Mouse (Mus musculus): ENCODE data around the gene Snx19. TPM values are rescaled to one million over a fixed set of nuclear protein-coding genes. Genes with fewer than 3 reads are reported as not detected.

Snx19 gene
- total and polyA plus RNA-seq, 3 experiments: 12.0 to 17.4 TPM; not detected in 1

- Histone ChIP-seq H3K36me3 (ENCODE audit: control insufficient read depth in 1 of 2, insufficient read depth in 2 of 2, low read length in 2 of 2) (peaks cover 0 to 4% of the 10 kb centered on the region in 2 experiments; a peak in 2 of 4 replicates), H3K9me3 (replicated peaks; ENCODE audit: insufficient read depth, low read length) (no peaks in the 10 kb centered on the region), H3K27ac (ENCODE audit: control insufficient read depth, low read depth, low read length) (no peak overlapping the region), H3K79me2 (ENCODE audit: control insufficient read depth, insufficient read depth, low read length, poor library complexity) (no peaks in the 10 kb centered on the region), H3K4me1 (ENCODE audit: control insufficient read depth in 1 of 2, insufficient read depth in 2 of 2, low read length in 2 of 2) (no peaks in the 10 kb centered on the region), H3K4me3 (ENCODE audit: control insufficient read depth in 1 of 2, insufficient read depth in 1 of 2, low read depth in 2 of 2, low read length in 2 of 2) (no peak overlapping the region), H3K27me3 (ENCODE audit: control insufficient read depth in 1 of 2, insufficient read depth in 2 of 2, low read length in 2 of 2) (no peaks in the 10 kb centered on the region), H3K9ac (ENCODE audit: control insufficient read depth, low read depth, low read length, poor library complexity, severe bottlenecking) (no peak overlapping the region)
- no peak for TF ChIP-seq RAD21 (IDR thresholded peaks at IDR 0.05; ENCODE audit: low read depth, low read length)
- no peak for TF ChIP-seq NRF1 (IDR thresholded peaks at IDR 0.05; ENCODE audit: insufficient read depth, low read depth, low read length, poor library complexity, severe bottlenecking)
- no peak for TF ChIP-seq MAFK (IDR thresholded peaks at IDR 0.05; ENCODE audit: borderline replicate concordance, low read depth, low read length)
- TF ChIP-seq ELF1 (IDR thresholded peaks at IDR 0.05; ENCODE audit: low read depth, low read length): no peak
- TF ChIP-seq RCOR1 (IDR thresholded peaks at IDR 0.05; ENCODE audit: low read depth, low read length): no peak
- no peak for TF ChIP-seq MAX (IDR thresholded peaks at IDR 0.05; ENCODE audit: low read length)
- no peak for TF ChIP-seq CHD2 (IDR thresholded peaks at IDR 0.05; ENCODE audit: low read length)
- no peak for TF ChIP-seq MEF2A (IDR thresholded peaks at IDR 0.05; ENCODE audit: extremely low read depth, insufficient replicate concordance, low read depth, low read length, poor library complexity, severe bottlenecking)
- TF ChIP-seq CTCF (IDR thresholded peaks at IDR 0.05 in 2 of 3, conservative IDR thresholded peaks at IDR 0.05 in 1 of 3; ENCODE audit: control insufficient read depth in 1 of 3, insufficient read depth in 1 of 3, low read depth in 2 of 3, low read length in 3 of 3, poor library complexity in 1 of 3, severe bottlenecking in 1 of 3): no peak
- no peak for TF ChIP-seq ZKSCAN1 (IDR thresholded peaks at IDR 0.05; ENCODE audit: low read depth, low read length)
- TF ChIP-seq NELFE (IDR thresholded peaks at IDR 0.05; ENCODE audit: low read depth, low read length): no peak
- no peak for TF ChIP-seq ZMIZ1 (IDR thresholded peaks at IDR 0.05; ENCODE audit: low read depth, low read length)
- no peak for TF ChIP-seq UBTF (IDR thresholded peaks at IDR 0.05; ENCODE audit: borderline replicate concordance, insufficient read depth, low read depth, low read length)
- DNase-seq (ENCODE audit: low read depth, low spot score): no peak
Measured at GRCm38 (mm10) chr9:30435902-30436585, 9.1 kb downstream of the Snx19 start.

DNA sequence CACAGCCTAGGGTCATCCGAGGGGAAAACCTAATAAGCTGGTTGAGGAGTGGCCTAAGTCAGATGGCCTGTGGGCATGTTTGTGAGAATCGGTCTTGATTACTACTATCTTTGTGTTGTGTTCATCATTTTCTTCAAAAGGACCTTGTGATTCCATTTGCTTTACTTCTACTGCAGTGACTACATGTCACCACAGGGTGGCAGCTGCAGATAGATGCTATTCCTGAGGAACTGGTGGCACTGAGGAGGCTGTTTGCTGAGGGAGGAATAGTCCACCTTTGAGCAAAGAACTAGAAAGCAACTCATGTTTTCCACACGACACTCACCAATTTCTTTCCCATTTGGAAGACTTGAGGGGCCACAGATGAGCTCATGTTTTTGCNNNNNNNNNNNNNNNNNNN lies 11.6 kb downstream of the Snx19 start:
- Histone ChIP-seq H3K27ac (ENCODE audit: control insufficient read depth, low read depth, low read length) (no peak overlapping the region), H3K79me2 (ENCODE audit: control insufficient read depth, insufficient read depth, low read length, poor library complexity) (no peaks in the 10 kb centered on the region), H3K9ac (ENCODE audit: control insufficient read depth, low read depth, low read length, poor library complexity, severe bottlenecking) (no peak overlapping the region), H3K4me3 (ENCODE audit: control insufficient read depth in 1 of 2, insufficient read depth in 1 of 2, low read depth in 2 of 2, low read length in 2 of 2) (no peak overlapping the region), H3K4me1 (ENCODE audit: control insufficient read depth in 1 of 2, insufficient read depth in 2 of 2, low read length in 2 of 2) (no peaks in the 10 kb centered on the region), H3K27me3 (ENCODE audit: control insufficient read depth in 1 of 2, insufficient read depth in 2 of 2, low read length in 2 of 2) (no peaks in the 10 kb centered on the region), H3K9me3 (replicated peaks; ENCODE audit: insufficient read depth, low read length) (no peaks in the 10 kb centered on the region), H3K36me3 (ENCODE audit: control insufficient read depth in 1 of 2, insufficient read depth in 2 of 2, low read length in 2 of 2) (peaks cover 0 to 7% of the 10 kb centered on the region in 2 experiments; a peak in 2 of 4 replicates)
- TF ChIP-seq POLR2A (IDR thresholded peaks at IDR 0.05; ENCODE audit: control insufficient read depth in 1 of 2, insufficient read depth in 1 of 2, low read depth in 1 of 2, low read length in 2 of 2, poor library complexity in 1 of 2): no peak
- peak; percentile 55 for TF ChIP-seq SMC3 (IDR thresholded peaks at IDR 0.05; ENCODE audit: low read depth, low read length)
- peak; percentile 17; the same call in 1 of the 2 replicates for TF ChIP-seq RAD21 (IDR thresholded peaks at IDR 0.05; ENCODE audit: low read depth, low read length)
- no peak for TF ChIP-seq TCF12 (IDR thresholded peaks at IDR 0.05; ENCODE audit: low read depth, low read length)
- peak; percentile 41 to 71 (median 62); a peak in 5 of 6 replicates for TF ChIP-seq CTCF (IDR thresholded peaks at IDR 0.05 in 2 of 3, conservative IDR thresholded peaks at IDR 0.05 in 1 of 3; ENCODE audit: control insufficient read depth in 1 of 3, insufficient read depth in 1 of 3, low read depth in 2 of 3, low read length in 3 of 3, poor library complexity in 1 of 3, severe bottlenecking in 1 of 3)
- DNase-seq (ENCODE audit: low read depth, low spot score): peak; percentile 56

Measured in MEL (cell line).